Mouse (Mus musculus) brain, embryonic 14.5 days (tissue): ENCODE data around the gene Anxa5.

ENCODE experiments used
- CTCF ChIP-seq: fragments of 200-500 bp; IDR thresholded peaks from 2 replicates; pipeline ENCODE4 v1.5.1; 2012; ENCODE audit warnings: inconsistent platforms, mild to moderate bottlenecking, moderate library complexity, borderline replicate concordance; ENCODE audit not compliant: insufficient read depth, insufficient read length; ENCODE audit errors: extremely low read depth
- POLR2A ChIP-seq: fragments of 200-500 bp; IDR thresholded peaks from 2 replicates; pipeline ENCODE4 v1.6.1; 2012; ENCODE audit warnings: mild to moderate bottlenecking, inconsistent platforms, borderline replicate concordance; ENCODE audit not compliant: poor library complexity, insufficient read depth, insufficient read length, severe bottlenecking; ENCODE audit errors: extremely low read depth

DNA sequence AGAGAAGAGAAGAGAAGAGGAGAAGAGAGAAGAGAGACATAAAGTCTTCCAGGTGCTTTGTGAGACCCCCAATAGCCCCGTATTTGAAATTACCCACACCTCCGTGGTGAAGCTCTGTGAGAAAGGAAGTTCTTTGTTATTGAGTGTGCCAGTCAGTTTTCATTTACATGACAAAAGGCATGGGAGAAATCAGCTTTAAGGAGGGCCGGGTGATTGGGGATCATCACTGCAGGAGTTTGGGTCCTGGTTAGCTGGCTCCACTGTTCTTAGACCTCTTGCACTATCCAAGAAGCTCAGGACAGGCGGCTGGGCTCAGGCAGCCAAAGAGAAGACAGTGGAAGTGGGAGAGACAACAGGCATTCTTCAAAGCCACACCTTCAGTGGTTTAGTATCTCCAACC is 46.4 kb upstream of the Anxa5 start:
- TF ChIP-seq POLR2A (no peak), CTCF (no peak)
